Mouse (Mus musculus) liver, embryonic 15.5 days (tissue): ENCODE data around the gene Ccdc186. TPM values are rescaled to one million over a fixed set of nuclear protein-coding genes. Genes with fewer than 3 reads are reported as not detected.

ENCODE experiments used
- ATAC-seq: fragments of 200-750 bp; cut with Nextera tagmentation; 2 replicates; pipeline ENCODE4 v1.8.0; 2017; ENCODE audit warnings: moderate number of reproducible peaks, mild to moderate bottlenecking, moderate library complexity; ENCODE audit not compliant: insufficient read depth
- H3K27ac ChIP-seq: fragments of 300-500 bp; sonication (generic); replicated peaks from 2 replicates; pipeline ENCODE4 v1.5.1; 2015; ENCODE audit warnings: mild to moderate bottlenecking, inconsistent platforms
- H3K27me3 ChIP-seq: fragments of 300-500 bp; sonication (generic); 2 replicates; pipeline ENCODE4 v1.6.1; 2015; ENCODE audit warnings: mild to moderate bottlenecking, inconsistent platforms
- H3K36me3 ChIP-seq: fragments of 300-500 bp; sonication (generic); replicated peaks from 2 replicates; pipeline ENCODE4 v1.6.1; 2015; ENCODE audit warnings: moderate library complexity, mild to moderate bottlenecking, inconsistent platforms
- H3K4me1 ChIP-seq: fragments of 300-500 bp; sonication (generic); replicated peaks from 2 replicates; pipeline ENCODE4 v1.6.1; 2015; ENCODE audit warnings: inconsistent platforms
- H3K4me2 ChIP-seq: fragments of 300-500 bp; sonication (generic); 2 replicates; pipeline ENCODE4 v1.6.1; 2015; ENCODE audit warnings: moderate library complexity, mild to moderate bottlenecking, inconsistent platforms
- H3K4me3 ChIP-seq: fragments of 300-500 bp; sonication (generic); replicated peaks from 2 replicates; pipeline ENCODE4 v1.5.1; 2015; ENCODE audit warnings: mild to moderate bottlenecking, inconsistent platforms
- H3K9ac ChIP-seq: fragments of 300-500 bp; sonication (generic); 2 replicates; pipeline ENCODE4 v1.6.1; 2015; ENCODE audit warnings: moderate library complexity, mild to moderate bottlenecking, inconsistent platforms
- H3K9me3 ChIP-seq: fragments of 300-500 bp; sonication (generic); replicated peaks from 2 replicates; pipeline ENCODE4 v1.6.1; 2016; ENCODE audit warnings: inconsistent platforms
- WGBS: fragments of 180-500 bp; shearing (Covaris S2); methylation state at CpG from one replicate; pipeline ENCODE4 v1.1.7; 2015; ENCODE audit warnings: mixed read lengths; ENCODE audit not compliant: insufficient replicate concordance; 5-methylcytosine and 5-hydroxymethylcytosine counted together
- polyA plus RNA-seq: library from polyadenylated mRNA; unstranded; fragments of >200 nt; fragmentation: Nextera tagmentation; extraction: Ambion mirVana; gene quantifications from 2 replicates; pipeline ENCODE4 v1.2.1, GENCODE M21; 2015

Ccdc186 gene
- polyA plus RNA-seq, 1 experiment from 2014 or later = 5.3 TPM

DNA sequence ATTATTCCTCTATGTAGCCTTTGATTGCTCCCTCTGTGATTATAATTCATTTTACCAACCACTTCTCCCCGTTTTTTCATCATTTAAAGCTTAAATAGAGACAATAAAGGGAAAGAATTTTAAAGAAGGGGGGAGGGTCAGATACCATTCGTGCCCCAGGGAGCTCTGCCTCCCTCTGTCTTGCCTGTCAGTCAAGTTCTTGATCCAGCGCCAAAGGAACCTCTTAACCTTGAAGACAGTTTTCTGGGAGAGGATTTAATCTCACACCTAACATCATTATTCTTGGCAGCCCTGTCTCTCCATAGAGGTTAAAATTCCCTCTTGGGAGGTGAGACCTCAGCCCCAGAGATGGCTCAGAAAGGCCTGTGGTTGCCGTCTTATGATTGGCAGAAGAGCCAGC lies 71.3 kb downstream of the Ccdc186 start:
- ATAC-seq = no peak
- Histone ChIP-seq H3K36me3 (no peaks in the 10 kb centered on the region), H3K27ac (no peak overlapping the region), H3K4me2 (no peak overlapping the region), H3K9me3 (no peaks in the 10 kb centered on the region), H3K4me3 (no peak overlapping the region), H3K9ac (no peak overlapping the region), H3K4me1 (0 out of 2 replicates have a peak, but pooled peaks cover 4% of the 10 kb centered on the region), H3K27me3 (no peaks in the 10 kb centered on the region)
- WGBS = 46% methylated on average over 4 of the region's 4 CpGs

DNA sequence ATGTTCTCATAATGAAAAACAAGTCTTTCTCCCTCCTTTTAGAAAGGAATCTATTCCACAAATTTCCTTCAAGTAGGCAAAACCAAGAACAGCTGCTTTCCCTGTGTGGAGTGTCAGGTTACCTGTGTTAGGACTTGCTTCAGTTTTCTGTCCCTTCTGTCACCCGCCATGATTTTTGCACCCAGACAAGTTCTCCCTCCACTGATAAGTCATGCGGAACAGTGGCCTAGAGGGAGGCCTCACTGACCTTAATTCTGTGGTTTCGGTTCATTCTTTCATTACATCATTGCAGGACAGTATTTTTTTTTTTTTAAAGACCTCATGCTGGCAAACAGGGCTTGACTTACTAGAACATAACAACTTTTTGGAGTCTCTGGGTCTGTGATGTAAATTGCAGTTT lies 72.6 kb downstream of the Ccdc186 start:
- no peaks in the 10 kb centered on the region for H3K27me3 ChIP-seq
- H3K9ac ChIP-seq = no peak overlapping the region
- WGBS = 34% methylated on average over 3 of the region's 3 CpGs
- no peak overlapping the region for H3K4me3 ChIP-seq
- no peak overlapping the region for H3K27ac ChIP-seq
- ATAC-seq = no peak
- no peaks in the 10 kb centered on the region for H3K9me3 ChIP-seq
- H3K4me1 ChIP-seq = 0 out of 2 replicates have a peak, but pooled peaks cover 4% of the 10 kb centered on the region
- no peaks in the 10 kb centered on the region for H3K36me3 ChIP-seq
- H3K4me2 ChIP-seq = no peak overlapping the region

GRCm38 (mm10) chr19:56747878-56748277 lies 74.1 kb downstream of the Ccdc186 start:
- H3K4me3 ChIP-seq = no peak overlapping the region
- H3K9ac ChIP-seq = no peak overlapping the region
- H3K27me3 ChIP-seq = no peaks in the 10 kb centered on the region
- H3K27ac ChIP-seq = no peak overlapping the region
- no peak overlapping the region for H3K4me2 ChIP-seq
- no peak for ATAC-seq
- WGBS = 65% methylated on average over 10 of the region's 10 CpGs
- no peaks in the 10 kb centered on the region for H3K36me3 ChIP-seq
- no peaks in the 10 kb centered on the region for H3K9me3 ChIP-seq
- H3K4me1 ChIP-seq = 0 out of 2 replicates have a peak, but pooled peaks cover 4% of the 10 kb centered on the region

- H3K9me3 ChIP-seq = no peaks in the 10 kb centered on the region
- no peak overlapping the region for H3K4me2 ChIP-seq
- H3K9ac ChIP-seq = no peak overlapping the region
- H3K36me3 ChIP-seq = no peaks in the 10 kb centered on the region
- H3K4me3 ChIP-seq = no peak overlapping the region
- no peaks in the 10 kb centered on the region for H3K4me1 ChIP-seq
- no peak for ATAC-seq
- no peak overlapping the region for H3K27ac ChIP-seq
- WGBS = 68% methylated on average over 9 of the region's 9 CpGs
- no peaks in the 10 kb centered on the region for H3K27me3 ChIP-seq
Measured at GRCm38 (mm10) chr19:56746618-56747017, 75.4 kb downstream of the Ccdc186 start.

DNA sequence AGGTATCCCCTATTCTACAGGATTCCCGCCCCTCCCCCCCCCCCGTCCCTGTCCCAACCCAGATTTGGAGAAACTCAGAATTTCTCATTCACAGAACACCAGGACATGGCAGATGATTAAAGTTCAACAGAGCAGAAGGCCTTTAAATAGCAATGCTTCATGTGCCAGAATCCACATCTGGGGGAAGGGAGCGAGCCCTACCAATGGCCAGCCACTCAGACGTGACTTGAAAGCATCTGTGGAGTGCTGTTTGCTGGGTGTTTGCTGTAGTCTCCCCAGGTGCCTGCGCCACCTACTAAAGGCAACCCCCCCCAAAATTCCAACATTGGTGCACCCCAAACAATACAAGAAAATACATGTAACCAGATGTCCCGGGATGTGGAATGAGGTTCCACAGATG lies 76.5 kb downstream of the Ccdc186 start:
- H3K9ac ChIP-seq = no peak overlapping the region
- H3K9me3 ChIP-seq = no peaks in the 10 kb centered on the region
- WGBS = 61% methylated on average over 6 of the region's 6 CpGs
- H3K4me2 ChIP-seq = no peak overlapping the region
- no peaks in the 10 kb centered on the region for H3K4me1 ChIP-seq
- H3K27me3 ChIP-seq = no peaks in the 10 kb centered on the region
- H3K27ac ChIP-seq = no peak overlapping the region
- H3K36me3 ChIP-seq = no peaks in the 10 kb centered on the region
- H3K4me3 ChIP-seq = no peak overlapping the region
- no peak for ATAC-seq

GRCm38 (mm10) chr19:56745061-56745460 lies 76.9 kb downstream of the Ccdc186 start:
- H3K4me1 ChIP-seq = no peaks in the 10 kb centered on the region
- H3K27me3 ChIP-seq = no peaks in the 10 kb centered on the region
- 50% methylated on average over 7 of the region's 7 CpGs for WGBS
- ATAC-seq = no peak
- H3K36me3 ChIP-seq = no peaks in the 10 kb centered on the region
- no peak overlapping the region for H3K4me3 ChIP-seq
- H3K27ac ChIP-seq = no peak overlapping the region
- H3K4me2 ChIP-seq = no peak overlapping the region
- no peak overlapping the region for H3K9ac ChIP-seq
- no peaks in the 10 kb centered on the region for H3K9me3 ChIP-seq

Other genes with a start within 250 kb of the Ccdc186 start
- gene Adrb1, start 100.0 kb downstream of the Ccdc186 start, polyA plus RNA-seq = 0.25 and 0.38 TPM in 2 replicates
- 0.02 and 0.03 TPM in 2 replicates for gene Tdrd1, start 4.0 kb upstream of the Ccdc186 start, polyA plus RNA-seq
- 0.02 TPM in 1 of 2 replicates, not detected in the other for gene Vwa2, start 52.1 kb upstream of the Ccdc186 start, polyA plus RNA-seq
- 1.0 and 1.3 TPM in 2 replicates for gene Afap1l2, start 186.0 kb upstream of the Ccdc186 start, polyA plus RNA-seq